In genomic region chr8:126382749-126383148, GRCm38 (mm10) we compare ENCODE assay signal across 8 mouse cellular contexts. TPM values are rescaled to one million over a fixed set of nuclear protein-coding genes. Genes with fewer than 3 reads are reported as not detected.
DNase-seq lines count a peak whose midpoint lies in the region; ATAC-seq and TF ChIP-seq lines count a peak whose summit lies in the region.

No protein-coding gene starts in this region.

- no peak overlapping the region for H3K9ac ChIP-seq in kidney, embryonic 15.5 days

- H3K9me3 ChIP-seq in kidney, embryonic 15.5 days (replicated peaks) = no peaks in the 10 kb centered on the region

- WGBS in kidney, adult 2 months = 59% methylated on average over 5 of the region's 5 CpGs
- WGBS in kidney, embryonic 15.5 days = 63% methylated on average over 5 of the region's 5 CpGs
- 66% methylated on average over 5 of the region's 5 CpGs for WGBS in cerebellum, adult 2 months

- DNase-seq in kidney, adult 2 months = peak; percentile 55
- DNase-seq in Muller cell, postnatal 12 days (ENCODE audit: inconsistent ontology term) = peak; percentile 23
- DNase-seq in cerebellum, adult 2 months = peak; percentile 52 to 62
- DNase-seq in kidney, adult 8-10 months = peak; percentile 47 to 49
- DNase-seq in lung, postnatal 10 days = peak; percentile 32
- no peak for DNase-seq in ovary, adult 18-20 months (ENCODE audit: low spot score)

- H3K27me3 ChIP-seq in kidney, adult 2 months (replicated peaks; ENCODE audit: control insufficient read depth, insufficient read depth, low read length) = no peaks in the 10 kb centered on the region
- no peaks in the 10 kb centered on the region for H3K27me3 ChIP-seq in kidney, embryonic 15.5 days
- H3K27me3 ChIP-seq in cerebellum, adult 2 months (ENCODE audit: control insufficient read depth, insufficient read depth, low read length) = no peaks in the 10 kb centered on the region

- no peaks in the 10 kb centered on the region for H3K36me3 ChIP-seq in kidney, adult 2 months (ENCODE audit: control insufficient read depth, insufficient read depth, low read length)
- no peaks in the 10 kb centered on the region for H3K36me3 ChIP-seq in kidney, embryonic 15.5 days

- peak; percentile 67 for TF ChIP-seq CTCF in kidney, adult 2 months (conservative IDR thresholded peaks at IDR 0.05; ENCODE audit: insufficient read depth, insufficient read length, low read depth, low read length)
- TF ChIP-seq CTCF in cerebellum, adult 2 months (IDR thresholded peaks at IDR 0.05; ENCODE audit: borderline replicate concordance, insufficient read depth, low read depth, low read length) = peak; percentile 77

- H3K4me2 ChIP-seq in kidney, embryonic 15.5 days = no peak overlapping the region

- H3K4me1 ChIP-seq in kidney, adult 2 months (ENCODE audit: control insufficient read depth, insufficient read depth, low read length) = no peaks in the 10 kb centered on the region
- no peaks in the 10 kb centered on the region for H3K4me1 ChIP-seq in kidney, embryonic 15.5 days
- H3K4me1 ChIP-seq in cerebellum, adult 2 months (ENCODE audit: control insufficient read depth, insufficient read depth, low read length) = peaks cover 5% of the 10 kb centered on the region

- H3K27ac ChIP-seq in kidney, adult 2 months (ENCODE audit: insufficient read depth, low read depth, low read length) = no peak overlapping the region
- no peak overlapping the region for H3K27ac ChIP-seq in kidney, embryonic 15.5 days
- no peak overlapping the region for H3K27ac ChIP-seq in cerebellum, adult 2 months (ENCODE audit: insufficient read depth, low read length)

- TF ChIP-seq POLR2A in kidney, adult 2 months (IDR thresholded peaks at IDR 0.05; ENCODE audit: low read depth, low read length) = no peak
- no peak for TF ChIP-seq POLR2A in cerebellum, adult 2 months (IDR thresholded peaks at IDR 0.05; ENCODE audit: borderline replicate concordance, insufficient read depth, low read length)

- no peak for ATAC-seq in kidney, embryonic 15.5 days (replicated peaks; ENCODE audit: low FRiP score)
- no peak for ATAC-seq in megakaryocyte, adult 5-6 weeks (ENCODE audit: poor library complexity, severe bottlenecking)

- H3K4me3 ChIP-seq in kidney, adult 2 months (ENCODE audit: insufficient read depth, low read depth, low read length) = no peak overlapping the region
- H3K4me3 ChIP-seq in kidney, embryonic 15.5 days (replicated peaks) = no peak overlapping the region
- no peak overlapping the region for H3K4me3 ChIP-seq in cerebellum, adult 2 months (replicated peaks; ENCODE audit: insufficient read depth, low read depth, low read length)

RNA-seq across cellular contexts. Expression of gene Coa6, which starts 39.6 kb away (rescaled TPM):
- 87.6 and 128 TPM in 2 replicates for polyA plus RNA-seq in kidney, adult 2 months (2012; rRNA removed)
- polyA plus RNA-seq in kidney, embryonic 15.5 days (2015; fragmentation: Nextera tagmentation; extraction: Ambion mirVana) = 53.7 and 59.3 TPM in 2 replicates
- polyA plus RNA-seq in cerebellum, adult 2 months (2012; rRNA removed) = 45.2 and 51.1 TPM in 2 replicates
- total RNA-seq in megakaryocyte, adult 5-6 weeks (2015) = 24.4 and 36.5 TPM in 2 replicates
- 25.7 and 30.1 TPM in 2 replicates for total RNA-seq in megakaryocyte, adult 5-6 weeks (2017)
